Mouse (Mus musculus) stomach, embryonic 14.5 days (tissue): ENCODE data around the gene Wee2. TPM values are rescaled to one million over a fixed set of nuclear protein-coding genes. Genes with fewer than 3 reads are reported as not detected.

Experiments used
- ATAC-seq: fragments of 200-750 bp; cut with Nextera tagmentation; 2 replicates; pipeline ENCODE4 v1.8.0; 2017; ENCODE audit warnings: low read depth, moderate TSS enrichment; ENCODE audit not compliant: insufficient number of reproducible peaks, insufficient read depth, low FRiP score
- H3K27ac ChIP-seq: fragments of 300-500 bp; sonication (generic); 2 replicates; pipeline ENCODE4 v1.5.1; 2014; ENCODE audit warnings: mild to moderate bottlenecking, low read length, moderate library complexity, mixed read lengths
- H3K27me3 ChIP-seq: fragments of 300-500 bp; sonication (generic); 2 replicates; pipeline ENCODE4 v1.6.1; 2014; ENCODE audit warnings: low read length, control low read depth, mixed read lengths; ENCODE audit not compliant: control insufficient read depth, insufficient read depth
- H3K36me3 ChIP-seq: fragments of 300-500 bp; sonication (generic); 2 replicates; pipeline ENCODE4 v1.6.1; 2014; ENCODE audit warnings: mild to moderate bottlenecking, control low read depth, low read length, moderate library complexity, mixed read lengths; ENCODE audit not compliant: control insufficient read depth, insufficient read depth
- H3K4me1 ChIP-seq: fragments of 300-500 bp; sonication (generic); 2 replicates; pipeline ENCODE4 v1.6.1; 2014; ENCODE audit warnings: low read length, control low read depth, mixed read lengths; ENCODE audit not compliant: control insufficient read depth, insufficient read depth
- H3K4me2 ChIP-seq: fragments of 300-500 bp; sonication (generic); replicated peaks from 2 replicates; pipeline ENCODE4 v1.6.1; 2014; ENCODE audit warnings: low read depth, low read length, control low read depth
- H3K4me3 ChIP-seq: fragments of 300-500 bp; sonication (generic); 2 replicates; pipeline ENCODE4 v1.5.1; 2014; ENCODE audit warnings: low read depth, low read length, control low read depth
- H3K9ac ChIP-seq: fragments of 300-500 bp; sonication (generic); replicated peaks from 2 replicates; pipeline ENCODE4 v1.6.1; 2014; ENCODE audit warnings: low read depth, mild to moderate bottlenecking, control low read depth, low read length, moderate library complexity, mixed read lengths
- H3K9me3 ChIP-seq: fragments of 300-500 bp; sonication (generic); 2 replicates; pipeline ENCODE4 v1.6.1; 2016; ENCODE audit warnings: low read depth, low read length, control low read depth; ENCODE audit not compliant: control insufficient read depth
- WGBS: fragments of 180-500 bp; shearing (Covaris S2); extraction: QIAGEN DNeasy Blood & Tissue Kit; methylation state at CpG from one replicate; pipeline ENCODE4 v1.1.7; 2014; 5-methylcytosine and 5-hydroxymethylcytosine counted together
- polyA plus RNA-seq: library from polyadenylated mRNA; unstranded; fragments of >200 nt; fragmentation: Nextera tagmentation; extraction: Ambion mirVana; gene quantifications from 2 replicates; pipeline ENCODE4 v1.2.1, GENCODE M21; 2014

Gene Wee2
- 0.08 TPM in 1 of 2 replicates, not detected in the other for polyA plus RNA-seq

- Histone ChIP-seq H3K27me3 (no peaks in the 10 kb centered on the region), H3K4me1 (peaks cover 3% of the 10 kb centered on the region; the same call in 1 of the 2 replicates), H3K27ac (no peak within 1 kb of the TSS), H3K4me3 (no peak within 1 kb of the TSS), H3K4me2 (no peak within 1 kb of the TSS), H3K36me3 (no peaks in the 10 kb centered on the region), H3K9me3 (no peaks in the 10 kb centered on the region), H3K9ac (no peak within 1 kb of the TSS)
- 74% methylated on average over 5 of the region's 5 CpGs for WGBS
- no peak for ATAC-seq
Measured at GRCm38 (mm10) chr6:40438936-40439335, at the start of gene Wee2. TSS of gene Wee2 (plus strand) at chr6:40439088.

- Histone ChIP-seq H3K9me3 (no peaks in the 10 kb centered on the region), H3K4me2 (no peak overlapping the region), H3K4me3 (no peak overlapping the region), H3K36me3 (no peaks in the 10 kb centered on the region; the same call in 1 of the 2 replicates), H3K27me3 (no peaks in the 10 kb centered on the region), H3K27ac (no peak overlapping the region), H3K9ac (no peak overlapping the region), H3K4me1 (no peaks in the 10 kb centered on the region)
- ATAC-seq, result no peak
- WGBS, result 84% methylated on average over 1 of the region's 1 CpGs
Measured at GRCm38 (mm10) chr6:40390975-40391374, 47.9 kb upstream of the Wee2 start.

GRCm38 (mm10) chr6:40393213-40393612 lies 45.7 kb upstream of the Wee2 start:
- WGBS, result 25% methylated on average over 3 of the region's 3 CpGs
- no peaks in the 10 kb centered on the region for H3K9me3 ChIP-seq

GRCm38 (mm10) chr6:40402031-40402430 lies 36.9 kb upstream of the Wee2 start:
- Histone ChIP-seq H3K27ac (no peak overlapping the region), H3K9me3 (peaks cover 4% of the 10 kb centered on the region; the same call in 1 of the 2 replicates), H3K27me3 (no peaks in the 10 kb centered on the region), H3K4me2 (no peak overlapping the region), H3K36me3 (peaks cover 36% of the 10 kb centered on the region), H3K4me3 (no peak overlapping the region), H3K9ac (no peak overlapping the region), H3K4me1 (no peaks in the 10 kb centered on the region)
- WGBS, result 66% methylated on average over 2 of the region's 2 CpGs
- peak; percentile 74 for ATAC-seq

More at GRCm38 (mm10) chr6:40393213-40393612, 45.7 kb upstream of the Wee2 start:
- H3K4me2 ChIP-seq, result no peak overlapping the region
- H3K4me3 ChIP-seq, result no peak overlapping the region
- peak; percentile 78 for ATAC-seq
- H3K27ac ChIP-seq, result no peak overlapping the region
- no peaks in the 10 kb centered on the region for H3K4me1 ChIP-seq
- no peaks in the 10 kb centered on the region for H3K27me3 ChIP-seq
- H3K36me3 ChIP-seq, result no peaks in the 10 kb centered on the region; the same call in 1 of the 2 replicates
- H3K9ac ChIP-seq, result no peak overlapping the region

- Histone ChIP-seq H3K4me2 (no peak overlapping the region), H3K27me3 (no peaks in the 10 kb centered on the region), H3K36me3 (peaks cover 45% of the 10 kb centered on the region), H3K27ac (no peak overlapping the region), H3K9me3 (peaks cover 3% of the 10 kb centered on the region; the same call in 1 of the 2 replicates), H3K4me1 (no peaks in the 10 kb centered on the region), H3K4me3 (no peak overlapping the region), H3K9ac (no peak overlapping the region)
- WGBS, result 87% methylated on average over 4 of the region's 4 CpGs
- no peak for ATAC-seq
Measured at GRCm38 (mm10) chr6:40403640-40404285, 35.1 kb upstream of the Wee2 start.

GRCm38 (mm10) chr6:40411085-40411484 lies 27.8 kb upstream of the Wee2 start:
- Histone ChIP-seq H3K9me3 (no peaks in the 10 kb centered on the region), H3K27ac (no peak overlapping the region), H3K4me2 (no peak overlapping the region), H3K9ac (no peak overlapping the region), H3K4me3 (no peak overlapping the region), H3K4me1 (no peaks in the 10 kb centered on the region), H3K27me3 (no peaks in the 10 kb centered on the region), H3K36me3 (peaks cover 23% of the 10 kb centered on the region)
- WGBS, result 89% methylated on average over 3 of the region's 3 CpGs
- ATAC-seq, result no peak

GRCm38 (mm10) chr6:40413046-40413445 lies 25.8 kb upstream of the Wee2 start:
- Histone ChIP-seq H3K4me2 (no peak overlapping the region), H3K9ac (no peak overlapping the region), H3K9me3 (no peaks in the 10 kb centered on the region), H3K4me1 (no peaks in the 10 kb centered on the region), H3K27ac (no peak overlapping the region), H3K4me3 (no peak overlapping the region), H3K36me3 (0 out of 2 replicates have a peak, but pooled peaks cover 9% of the 10 kb centered on the region), H3K27me3 (no peaks in the 10 kb centered on the region)
- ATAC-seq, result no peak
- 88% methylated on average over 5 of the region's 5 CpGs for WGBS

GRCm38 (mm10) chr6:40413565-40413964 lies 25.3 kb upstream of the Wee2 start:
- no peak for ATAC-seq
- no peak overlapping the region for H3K27ac ChIP-seq
- 0 out of 2 replicates have a peak, but pooled peaks cover 6% of the 10 kb centered on the region for H3K36me3 ChIP-seq
- H3K9ac ChIP-seq, result no peak overlapping the region
- H3K4me3 ChIP-seq, result no peak overlapping the region
- WGBS, result 92% methylated on average over 3 of the region's 3 CpGs
- no peaks in the 10 kb centered on the region for H3K4me1 ChIP-seq
- no peaks in the 10 kb centered on the region for H3K27me3 ChIP-seq
- no peaks in the 10 kb centered on the region for H3K9me3 ChIP-seq
- H3K4me2 ChIP-seq, result no peak overlapping the region

GRCm38 (mm10) chr6:40415799-40416198 lies 23.1 kb upstream of the Wee2 start:
- no peaks in the 10 kb centered on the region for H3K4me1 ChIP-seq
- H3K4me3 ChIP-seq, result no peak overlapping the region
- no peak overlapping the region for H3K27ac ChIP-seq
- no peak overlapping the region for H3K4me2 ChIP-seq
- H3K9me3 ChIP-seq, result no peaks in the 10 kb centered on the region
- H3K27me3 ChIP-seq, result no peaks in the 10 kb centered on the region
- WGBS, result 82% methylated on average over 5 of the region's 5 CpGs
- H3K36me3 ChIP-seq, result no peaks in the 10 kb centered on the region
- H3K9ac ChIP-seq, result no peak overlapping the region
- ATAC-seq, result no peak
